Mouse (Mus musculus) C2C12 (cell line): ENCODE measurements around the gene Erh. TPM values are rescaled to one million over a fixed set of nuclear protein-coding genes. Genes with fewer than 3 reads are reported as not detected.

Source experiments
- H3K27me3 ChIP-seq: one replicate; pipeline ENCODE4 v1.6.1; 2011; ENCODE audit not compliant: control insufficient read depth, insufficient read depth, insufficient read length
- H3K36me3 ChIP-seq: one replicate; pipeline ENCODE4 v1.6.1; 2011; ENCODE audit not compliant: control insufficient read depth, insufficient read depth
- H3K4me3 ChIP-seq: one replicate; pipeline ENCODE4 v1.5.1; 2011; ENCODE audit warnings: mild to moderate bottlenecking, control low read depth; ENCODE audit not compliant: poor library complexity, insufficient read depth, severe bottlenecking
- H3K79me2 ChIP-seq: one replicate; pipeline ENCODE4 v1.6.1; 2011; ENCODE audit not compliant: control insufficient read depth, insufficient read depth
- H3K79me3 ChIP-seq: one replicate; pipeline ENCODE4 v1.6.1; 2011; ENCODE audit warnings: low read depth, control low read depth
- H3ac ChIP-seq: one replicate; pipeline ENCODE3; 2011; ENCODE audit warnings: low read depth; ENCODE audit not compliant: control insufficient read depth, insufficient read length
- CEBPB ChIP-seq: IDR thresholded peaks from one replicate; pipeline ENCODE4 v1.6.1; 2011; ENCODE audit warnings: low read depth, mild to moderate bottlenecking, control low read depth, moderate library complexity
- CTCF ChIP-seq: IDR thresholded peaks from one replicate; pipeline ENCODE4 v1.5.1; 2011; ENCODE audit not compliant: control insufficient read depth, insufficient read depth, insufficient read length
- FOSL1 ChIP-seq: IDR thresholded peaks from one replicate; pipeline ENCODE4 v1.8.0; 2011; ENCODE audit warnings: mild to moderate bottlenecking, low read length; ENCODE audit not compliant: poor library complexity, insufficient read depth, severe bottlenecking
- MAX ChIP-seq: IDR thresholded peaks from one replicate; pipeline ENCODE4 v1.6.1; 2011; ENCODE audit warnings: mild to moderate bottlenecking, control low read depth
- MYOD1 ChIP-seq: IDR thresholded peaks from one replicate; pipeline ENCODE4 v1.6.1; 2011; ENCODE audit warnings: low read depth; ENCODE audit not compliant: control insufficient read depth, insufficient read length
- MYOG ChIP-seq: IDR thresholded peaks from one replicate; pipeline ENCODE4 v1.6.1; 2011; ENCODE audit not compliant: control insufficient read depth, insufficient read length; ENCODE audit errors: extremely low read depth
- USF1 ChIP-seq: IDR thresholded peaks from one replicate; pipeline ENCODE4 v1.6.1; 2011; ENCODE audit warnings: low read depth, mild to moderate bottlenecking, control low read depth, moderate library complexity
- polyA plus RNA-seq: library from polyadenylated mRNA; unstranded; fragments of >200 nt; fragmentation: generic; extraction: Trizol; gene quantifications from one replicate; pipeline ENCODE4 v1.2.1, GENCODE M21; 2012; ENCODE audit warnings: missing spikeins

The Erh gene
- polyA plus RNA-seq, 1 experiment = 328 TPM

- Histone ChIP-seq H3K36me3 (peaks cover 18% of the 10 kb centered on the region), H3K79me3 (peaks cover 15% of the 10 kb centered on the region), H3K27me3 (no peaks in the 10 kb centered on the region), H3ac (no peak overlapping the region), H3K4me3 (no peak overlapping the region), H3K79me2 (peaks cover 30% of the 10 kb centered on the region)
- no peak for TF ChIP-seq MAX
- no peak for TF ChIP-seq CTCF
- no peak for TF ChIP-seq CEBPB
- TF ChIP-seq MYOG = no peak
- TF ChIP-seq FOSL1 = no peak
- TF ChIP-seq MYOD1 = no peak
- no peak for TF ChIP-seq USF1
These were observed 19.8 kb upstream of the Erh start for GRCm38 (mm10) chr12:80663935-80664334.

GRCm38 (mm10) chr12:80662322-80662721 lies 18.2 kb upstream of the Erh start:
- Histone ChIP-seq H3K27me3 (no peaks in the 10 kb centered on the region), H3K36me3 (peaks cover 12% of the 10 kb centered on the region), H3K79me2 (peaks cover 44% of the 10 kb centered on the region), H3K79me3 (peaks cover 21% of the 10 kb centered on the region), H3K4me3 (no peak overlapping the region), H3ac (no peak overlapping the region)
- TF ChIP-seq MYOG (no peak), MYOD1 (no peak), FOSL1 (no peak), CEBPB (no peak), MAX (no peak), CTCF (no peak), USF1 (no peak)

- no peak overlapping the region for H3K4me3 ChIP-seq
- peaks cover 67% of the 10 kb centered on the region for H3K79me2 ChIP-seq
- H3K27me3 ChIP-seq = no peaks in the 10 kb centered on the region
- TF ChIP-seq FOSL1 (no peak), CEBPB (no peak), USF1 (no peak), MYOD1 (no peak), MYOG (no peak), MAX (no peak), CTCF (no peak)
- peaks cover 4% of the 10 kb centered on the region for H3K36me3 ChIP-seq
- peaks cover 31% of the 10 kb centered on the region for H3K79me3 ChIP-seq
- H3ac ChIP-seq = no peak overlapping the region
These were observed 14.5 kb upstream of the Erh start for GRCm38 (mm10) chr12:80658661-80659060.

- Histone ChIP-seq H3K4me3 (no peak overlapping the region), H3K36me3 (no peaks in the 10 kb centered on the region), H3ac (no peak overlapping the region), H3K79me2 (peaks cover 68% of the 10 kb centered on the region), H3K27me3 (no peaks in the 10 kb centered on the region), H3K79me3 (peaks cover 37% of the 10 kb centered on the region)
- TF ChIP-seq USF1 (no peak), CEBPB (no peak), CTCF (no peak), MYOG (no peak), MYOD1 (no peak), FOSL1 (no peak), MAX (no peak)
These were observed 10.5 kb upstream of the Erh start for GRCm38 (mm10) chr12:80654659-80655025.

- Histone ChIP-seq H3K36me3 (no peaks in the 10 kb centered on the region), H3K79me2 (peaks cover 69% of the 10 kb centered on the region), H3K27me3 (no peaks in the 10 kb centered on the region), H3K79me3 (peaks cover 32% of the 10 kb centered on the region), H3ac (no peak overlapping the region), H3K4me3 (no peak overlapping the region)
- no peak for TF ChIP-seq MYOG
These were observed 10.0 kb upstream of the Erh start for GRCm38 (mm10) chr12:80653951-80654658.

- Histone ChIP-seq H3K79me3 (peaks cover 70% of the 10 kb centered on the region), H3K36me3 (peaks cover 12% of the 10 kb centered on the region), H3K27me3 (no peaks in the 10 kb centered on the region), H3ac (no peak overlapping the region), H3K79me2 (peaks cover 96% of the 10 kb centered on the region), H3K4me3 (no peak overlapping the region)
- TF ChIP-seq MYOD1 = no peak
- no peak for TF ChIP-seq USF1
- TF ChIP-seq MYOG = no peak
- no peak for TF ChIP-seq MAX
- no peak for TF ChIP-seq FOSL1
- TF ChIP-seq CEBPB = no peak
- no peak for TF ChIP-seq CTCF
These were observed 2.2 kb upstream of the Erh start for GRCm38 (mm10) chr12:80646377-80646776.
